Mouse (Mus musculus) ovary, postnatal 14 days (tissue): Measurements from ENCODE around the gene H2-M2.
"Not testable (repeated sequence)": the region's sequence is repeated elsewhere in the genome, so short reads cannot be mapped to it uniquely, and the experiment has no call there.

ENCODE experiments used
- DNase-seq: peaks from one replicate; pipeline ENCODE4 v3.0.0; 2022; ENCODE audit warnings: low spot score

The H2-M2 gene

DNA sequence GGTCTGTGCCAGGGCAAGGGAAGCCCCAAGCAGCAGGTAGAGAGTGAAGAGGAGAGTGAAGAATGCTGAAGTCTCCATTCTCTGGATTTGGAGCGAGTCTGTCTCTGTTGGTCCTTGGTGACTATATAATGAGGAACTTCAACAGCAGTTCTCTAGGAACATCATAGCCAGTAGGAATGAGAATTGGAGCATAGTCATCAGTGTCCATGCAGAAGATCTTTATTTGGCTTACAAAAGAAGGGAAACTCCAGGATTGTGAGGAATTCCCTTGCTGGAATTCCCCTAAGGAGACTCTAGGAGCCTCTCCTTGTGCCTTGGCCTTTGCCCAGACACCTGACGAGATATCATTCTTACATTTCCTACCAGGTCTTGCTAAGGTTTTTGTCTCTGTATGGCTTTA is at the start of gene H2-M2:
TSS of gene H2-M2 (minus strand) at position 101 of the 400 bp plus-strand sequence.
- no peak for DNase-seq

DNA sequence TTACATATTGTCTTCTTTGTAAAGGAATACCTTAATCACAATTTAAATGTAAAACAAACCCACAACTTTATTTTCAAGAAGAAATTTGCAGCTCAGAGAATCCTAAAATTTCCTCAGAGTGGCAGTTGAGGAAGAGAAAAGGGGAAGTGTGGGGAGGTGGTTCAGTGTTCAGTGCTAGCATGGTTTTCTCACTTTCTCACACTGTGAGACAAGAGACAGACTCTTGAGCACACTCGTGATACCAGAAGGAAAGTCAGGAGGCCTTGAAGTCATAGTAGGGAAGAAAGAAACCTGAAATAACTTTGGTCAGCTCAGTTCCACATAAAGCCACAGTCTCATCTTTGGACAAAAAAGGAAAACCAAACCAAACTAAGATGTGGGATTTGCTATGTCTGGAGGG is 42.1 kb upstream of the H2-M2 start:
- DNase-seq, result not testable (repeated sequence)

DNA sequence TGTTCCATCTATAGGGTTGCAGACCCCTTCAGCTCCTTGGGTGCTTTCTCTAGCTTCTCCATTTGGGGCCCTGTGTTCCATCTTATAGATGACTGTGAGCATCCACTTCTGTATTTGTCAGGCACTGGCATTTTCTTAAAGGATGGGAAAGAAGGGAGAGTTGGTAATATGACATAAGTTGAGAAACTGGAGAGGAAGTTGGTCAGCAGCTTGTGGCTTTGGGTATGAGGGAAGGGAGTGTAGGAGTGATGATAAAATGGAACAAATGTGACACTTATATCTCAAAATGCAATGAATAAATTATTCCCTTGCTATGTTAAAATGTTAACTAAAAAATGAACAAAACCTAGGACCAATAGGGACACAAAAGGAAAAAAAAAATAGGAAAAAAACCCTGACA is 41.3 kb upstream of the H2-M2 start:
- DNase-seq, result not testable (repeated sequence)

DNA sequence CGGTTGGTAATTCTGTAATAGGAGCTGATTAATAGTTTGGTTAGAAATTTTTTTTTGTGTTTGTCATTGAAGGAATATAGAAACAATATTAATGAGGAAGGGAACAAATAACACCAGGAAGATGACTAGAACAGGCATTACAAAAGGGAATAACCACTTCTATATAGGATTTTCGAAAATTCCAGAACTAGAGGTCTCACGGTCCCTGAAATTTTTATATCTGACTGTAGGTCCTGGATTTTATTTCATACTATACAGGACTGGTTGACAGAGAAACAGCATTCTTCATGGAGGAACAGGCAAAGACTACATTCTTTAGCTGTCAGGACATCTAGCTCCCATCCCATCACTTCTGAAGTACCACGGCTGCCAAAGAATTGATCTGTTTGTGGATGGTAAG is 24.4 kb upstream of the H2-M2 start, which contains the start of gene Olfr111:
TSS of gene Olfr111 (plus strand) at position 301 of the 400 bp plus-strand sequence.
- DNase-seq, result no peak

DNA sequence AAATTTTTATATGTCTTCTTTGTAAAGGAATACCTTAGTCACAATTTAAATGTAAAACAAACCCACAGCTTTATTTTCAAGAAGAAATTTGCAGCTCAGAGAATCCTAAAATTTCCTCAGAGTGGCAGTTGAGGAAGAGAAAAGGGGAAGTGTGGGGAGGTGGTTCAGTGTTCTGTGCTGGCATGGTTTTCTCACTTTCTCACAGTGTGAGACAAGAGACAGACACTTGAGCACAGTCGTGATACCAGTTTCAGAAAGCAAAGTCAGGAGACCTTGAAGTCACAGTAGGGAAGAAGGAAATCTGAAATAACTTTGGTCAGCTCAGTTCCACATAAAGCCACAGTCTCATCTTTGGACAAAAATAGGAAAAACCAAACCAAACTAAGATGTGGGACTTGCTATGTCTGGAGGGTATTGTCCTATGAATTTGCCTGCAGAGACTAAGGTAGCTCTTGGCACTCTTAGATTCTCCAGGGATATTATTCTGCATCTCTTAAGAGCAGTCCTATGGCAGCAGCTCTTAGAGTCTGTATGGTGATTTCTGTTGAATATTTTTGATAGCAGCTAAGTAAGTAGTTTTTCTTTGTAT is 8.7 kb upstream of the H2-M2 start, which contains the start of gene Olfr110:
TSS of gene Olfr110 (plus strand) at position 539 of the 589 bp plus-strand sequence.
- no peak for DNase-seq

DNA sequence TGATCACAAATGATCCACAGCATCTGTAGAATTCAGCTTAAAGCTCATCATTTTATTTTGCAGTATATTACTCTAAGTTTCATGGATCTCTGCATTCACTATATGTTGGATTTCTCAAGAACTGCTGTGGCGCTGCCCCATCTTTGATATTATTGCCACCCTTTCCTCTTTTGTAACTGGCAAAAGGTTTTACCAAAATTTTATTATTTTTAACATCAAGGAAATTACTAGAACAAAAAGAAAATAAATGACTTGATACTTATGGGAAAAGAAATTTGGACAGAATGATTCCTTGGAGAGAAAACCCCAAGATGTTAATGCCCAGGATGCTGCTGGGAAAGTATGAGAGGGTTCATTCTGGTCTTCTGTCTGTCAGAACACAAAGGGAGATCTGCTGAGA is 24.7 kb downstream of the H2-M2 start, which contains the start of gene Olfr109:
TSS of gene Olfr109 (plus strand) at position 301 of the 400 bp plus-strand sequence.
- no peak for DNase-seq

DNA sequence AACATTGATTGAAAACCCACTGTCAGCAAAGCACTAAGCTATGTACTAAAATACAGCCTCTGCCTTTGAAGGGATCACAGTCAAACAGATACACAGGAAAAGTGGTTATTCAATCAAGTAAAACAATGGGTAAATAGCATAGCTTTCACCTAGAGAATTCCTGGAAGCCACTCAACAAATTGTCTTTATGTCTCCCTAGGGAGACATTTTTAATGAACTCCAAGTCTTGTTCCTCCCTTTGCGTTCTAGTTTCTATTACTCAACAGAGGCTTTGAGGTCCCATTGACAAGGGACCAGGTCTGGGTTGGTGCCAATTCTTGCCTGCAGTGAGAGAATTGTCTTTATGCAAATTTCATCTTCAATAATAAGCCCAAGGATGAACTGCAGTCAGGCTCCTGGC is 38.2 kb downstream of the H2-M2 start, which contains the start of gene Olfr108:
TSS of gene Olfr108 (plus strand) at position 301 of the 400 bp plus-strand sequence.
- DNase-seq, result no peak
